9 mouse cellular contexts compared by ENCODE assay signal in the genomic region with DNA sequence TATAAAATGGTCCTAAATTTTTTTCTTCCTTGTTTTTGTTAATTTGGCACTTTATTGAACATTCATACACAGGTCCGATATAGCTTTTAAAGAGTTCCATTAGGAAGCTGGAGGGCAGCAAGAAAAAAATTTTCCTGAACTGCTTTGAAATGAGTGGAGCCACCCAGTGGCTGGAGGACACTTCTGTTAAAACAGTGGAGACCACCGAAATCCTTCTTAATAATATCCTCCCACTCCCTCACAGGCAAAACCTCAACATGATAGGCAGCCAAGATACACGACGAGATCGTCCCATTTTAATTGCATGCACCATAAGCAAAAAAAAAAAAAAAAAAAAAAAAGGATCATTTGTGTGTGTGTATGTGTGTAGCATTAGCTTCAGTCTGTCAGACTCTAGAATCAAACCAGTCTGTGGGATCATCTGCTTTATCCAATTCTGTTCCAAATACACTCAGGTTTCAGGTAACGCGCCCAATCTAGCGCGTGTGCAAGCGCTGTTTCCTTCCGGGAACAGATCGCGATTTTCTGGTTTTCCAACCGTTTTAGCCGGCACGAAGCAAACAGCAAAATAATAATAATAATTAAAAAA. TPM values are rescaled to one million over a fixed set of nuclear protein-coding genes. Genes with fewer than 3 reads are reported as not detected.
DNase-seq lines count a peak whose midpoint lies in the region; ATAC-seq and TF ChIP-seq lines count a peak whose summit lies in the region.
"Had no signal": no experiment of that assay in that cellular context is flagged by ENCODE, and none has a peak within 500 bp of the region (broad histone marks: within the 10 kb centered on the region; RNA-seq: fewer than 3 reads in every experiment).

No protein-coding gene starts in this region.

- H3K9me3 ChIP-seq in embryonic facial prominence, embryonic 12.5 days = no peaks in the 10 kb centered on the region
- H3K9me3 ChIP-seq in hindbrain, embryonic 15.5 days = no peaks in the 10 kb centered on the region

- peaks cover 7% of the 10 kb centered on the region for H3K4me1 ChIP-seq in embryonic facial prominence, embryonic 12.5 days
- H3K4me1 ChIP-seq in hindbrain, embryonic 15.5 days (replicated peaks) = peaks cover 31% of the 10 kb centered on the region

- peak overlapping the region; percentile 48 for H3K4me2 ChIP-seq in embryonic facial prominence, embryonic 12.5 days (replicated peaks)
- peak overlapping the region; percentile 54 for H3K4me2 ChIP-seq in hindbrain, embryonic 15.5 days
- H3K4me2 ChIP-seq in myocyte (ENCODE audit: low read depth) = peak overlapping the region; percentile 62

- peak overlapping the region; percentile 94 for H3K27ac ChIP-seq in left cerebral cortex, adult 2 months
- H3K27ac ChIP-seq in embryonic facial prominence, embryonic 12.5 days = peak overlapping the region; percentile 99
- H3K27ac ChIP-seq in hindbrain, embryonic 15.5 days (replicated peaks) = peak overlapping the region; percentile 97

- H3K9ac ChIP-seq in embryonic facial prominence, embryonic 12.5 days = peak overlapping the region; percentile 98
- peak overlapping the region; percentile 95 for H3K9ac ChIP-seq in hindbrain, embryonic 15.5 days

- peak overlapping the region; percentile 90 for H3ac ChIP-seq in myocyte (ENCODE audit: control insufficient read depth, insufficient read length)

- DNase-seq in left cerebral cortex, adult 2 months (ENCODE audit: extremely low spot score in 1 of 2, low spot score in 2 of 2) = no peak
- no peak for DNase-seq in left cerebral cortex, adult 11 months (ENCODE audit: low spot score)
- peak; percentile 15 for DNase-seq in T-cell, adult 2 months (ENCODE audit: low spot score)
- DNase-seq in liver = peak; percentile 43

- WGBS in embryonic facial prominence, embryonic 12.5 days = under 1% methylated on average over 16 of the region's 16 CpGs
- WGBS in hindbrain, embryonic 15.5 days = under 1% methylated on average over 16 of the region's 16 CpGs

- intact Hi-C loops in left cerebral cortex, adult 2 months (cut with DNase I) = loop anchor here (2.0 to 10.0 kb wide), 4 partner anchors 144 to 206 kb away; no protein-coding TSS in a partner anchor

- peaks cover 19% of the 10 kb centered on the region for H3K36me3 ChIP-seq in embryonic facial prominence, embryonic 12.5 days
- H3K36me3 ChIP-seq in hindbrain, embryonic 15.5 days = peaks cover 22% of the 10 kb centered on the region
- peaks cover 19% of the 10 kb centered on the region for H3K36me3 ChIP-seq in myocyte (ENCODE audit: control insufficient read depth, insufficient read depth)

- no peak for TF ChIP-seq POLR2A in myocyte (IDR thresholded peaks at IDR 0.05; ENCODE audit: insufficient read length, low read depth)

- H3K4me3 ChIP-seq in left cerebral cortex, adult 2 months = peak overlapping the region; percentile 71
- peak overlapping the region; percentile 90 for H3K4me3 ChIP-seq in embryonic facial prominence, embryonic 12.5 days
- H3K4me3 ChIP-seq in hindbrain, embryonic 15.5 days = peak overlapping the region; percentile 70
- peak overlapping the region; percentile 74 for H3K4me3 ChIP-seq in myocyte

- ATAC-seq in embryonic facial prominence, embryonic 12.5 days (ENCODE audit: insufficient number of reproducible peaks, insufficient read depth, low FRiP score, low TSS enrichment) = no peak
- no peak for ATAC-seq in hindbrain, embryonic 15.5 days (ENCODE audit: low FRiP score, low read depth)
- ATAC-seq in frontal cortex, adult (ENCODE audit: low TSS enrichment) = no peak

- H3K27me3 ChIP-seq in embryonic facial prominence, embryonic 12.5 days = no peaks in the 10 kb centered on the region
- no peaks in the 10 kb centered on the region for H3K27me3 ChIP-seq in hindbrain, embryonic 15.5 days
- no peaks in the 10 kb centered on the region for H3K27me3 ChIP-seq in myocyte (ENCODE audit: control insufficient read depth, insufficient read depth, insufficient read length)

- peak; percentile 56 for TF ChIP-seq CTCF in left cerebral cortex, adult 2 months (IDR thresholded peaks at IDR 0.05)

- H3K79me2 ChIP-seq in myocyte (ENCODE audit: control insufficient read depth, insufficient read depth) = peaks cover 42% of the 10 kb centered on the region

TF ChIP-seq in myocyte, 11 proteins besides CTCF, POLR2A, EP300 and RAD21:
- peak; percentile 4 for TF ChIP-seq POLR2AphosphoS2 (IDR thresholded peaks at IDR 0.05; ENCODE audit: insufficient read length, low read depth)
- TF ChIP-seq E2F4 (IDR thresholded peaks at IDR 0.05; ENCODE audit: insufficient read depth) = no peak

RNA-seq across cellular contexts. Expression of a gene that starts 29.3 kb away (rescaled TPM):
- total RNA-seq in left cerebral cortex, adult 2 months (2021) = not detected
- not detected in 2 replicates for polyA plus RNA-seq in embryonic facial prominence, embryonic 12.5 days (2016; fragmentation: Nextera tagmentation; extraction: Ambion mirVana)
- not detected in 2 replicates for polyA plus RNA-seq in hindbrain, embryonic 15.5 days (2015; fragmentation: Nextera tagmentation; extraction: Ambion mirVana)
- not detected for polyA plus RNA-seq in myocyte (2012; fragmentation: generic; extraction: Trizol)
- total RNA-seq: gastrocnemius, adult 8-10 months had no signal

Comparison
In these comparisons a context has a peak if more than half of its experiments do, and no peak if none do; other contexts are left out.
1. DNase-seq: peak in T-cell, adult 2 months (single experiment) and liver (single experiment); none in left cerebral cortex, adult 2 months (0 of 2) and left cerebral cortex, adult 11 months (single experiment).
2. Peak in every context shown above with its lines, with median percentiles within 50 percentile points of each other: H3K27ac ChIP-seq, H3K4me3 ChIP-seq and H3K4me2 ChIP-seq.